9 mouse cellular contexts compared by ENCODE assay signal in the genomic region with DNA sequence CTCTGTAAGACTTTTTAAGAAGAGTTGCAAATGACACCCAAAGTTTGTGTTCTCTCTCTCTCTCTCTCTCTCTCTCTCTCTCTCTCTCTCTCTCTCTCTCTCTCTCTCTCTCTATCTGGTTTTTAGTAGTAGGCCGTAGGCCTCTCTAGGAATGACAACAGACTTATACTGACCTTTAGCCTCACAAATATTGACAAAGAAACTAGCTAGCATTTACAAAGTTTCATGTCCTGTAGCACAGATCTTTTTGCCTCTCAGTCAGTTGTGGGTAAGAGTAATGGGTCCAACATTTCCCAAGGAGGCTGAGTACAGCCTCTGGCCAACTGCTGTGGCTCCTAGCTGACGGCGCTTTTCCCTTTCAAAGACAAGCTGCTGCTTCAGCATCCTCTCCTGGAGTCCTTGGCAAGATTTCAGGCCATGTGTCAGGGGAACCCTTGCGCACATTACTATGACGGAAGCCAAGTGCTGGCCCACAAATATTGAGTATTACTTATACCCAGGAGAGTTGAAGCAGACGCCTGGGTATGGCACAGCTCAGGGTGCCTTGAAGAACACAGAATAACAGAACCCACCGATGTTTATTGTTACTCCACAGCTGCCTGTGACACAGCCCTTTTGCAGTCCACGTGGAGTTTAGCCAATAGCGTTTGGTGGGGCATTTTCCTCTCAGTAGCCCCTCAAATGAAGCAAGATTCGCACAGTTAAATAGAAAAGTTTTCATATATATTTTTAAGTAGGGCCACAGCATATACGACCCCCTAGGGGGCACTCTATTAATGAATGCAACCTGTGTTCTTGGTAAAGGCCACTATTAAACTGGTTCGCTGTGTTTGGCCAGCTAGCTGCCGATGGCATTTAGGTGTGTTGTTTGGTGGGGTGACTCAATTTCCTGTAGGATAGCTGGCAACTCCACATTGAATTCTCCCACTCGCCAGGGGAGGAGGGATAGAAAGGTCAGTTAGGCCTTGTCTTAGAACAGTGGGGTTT.
DNase-seq lines count a peak whose midpoint lies in the region; ATAC-seq and TF ChIP-seq lines count a peak whose summit lies in the region.
"Had no signal": no experiment of that assay in that cellular context is flagged by ENCODE, and none has a peak within 500 bp of the region (broad histone marks: within the 10 kb centered on the region; RNA-seq: fewer than 3 reads in every experiment).

No protein-coding gene starts in this region.

- no peak for ATAC-seq in embryonic facial prominence, embryonic 12.5 days (ENCODE audit: insufficient number of reproducible peaks, insufficient read depth, low FRiP score, low TSS enrichment)
- no peak for ATAC-seq in limb, embryonic 15.5 days (ENCODE audit: insufficient number of reproducible peaks, low FRiP score, low TSS enrichment, low read depth)
- no peak for ATAC-seq in CD4-positive, CD25-positive, alpha-beta regulatory T cell, adult 4 months

- WGBS in embryonic facial prominence, embryonic 12.5 days, result 59% methylated on average over 14 of the region's 14 CpGs
- 37% methylated on average over 14 of the region's 14 CpGs for WGBS in limb, embryonic 15.5 days

- H3K4me3 ChIP-seq in layer of hippocampus, adult 2 months, result no peak overlapping the region
- H3K4me3 ChIP-seq in embryonic facial prominence, embryonic 12.5 days, result no peak overlapping the region
- H3K4me3 ChIP-seq in limb, embryonic 15.5 days, result no peak overlapping the region
- H3K4me3 ChIP-seq: myocyte; stomach, embryonic 15.5 days had no signal

- H3K9ac ChIP-seq in embryonic facial prominence, embryonic 12.5 days, result no peak overlapping the region
- no peak overlapping the region for H3K9ac ChIP-seq in limb, embryonic 15.5 days
- H3K9ac ChIP-seq: stomach, embryonic 15.5 days had no signal

- peaks cover 21% of the 10 kb centered on the region for H3K4me1 ChIP-seq in embryonic facial prominence, embryonic 12.5 days
- peaks cover 26% of the 10 kb centered on the region for H3K4me1 ChIP-seq in limb, embryonic 15.5 days

- TF ChIP-seq POLR2A in brain, embryonic 14.5 days (IDR thresholded peaks at IDR 0.05; ENCODE audit: borderline replicate concordance, extremely low read depth, insufficient read depth, insufficient read length, poor library complexity, severe bottlenecking), result no peak

- DNase-seq in layer of hippocampus, adult 2 months (ENCODE audit: low spot score in 2 of 2), result no peak
- no peak for DNase-seq in layer of hippocampus, adult 11-12 months (ENCODE audit: low spot score)
- peak; percentile 59 for DNase-seq in brain, embryonic 14.5 days (ENCODE audit: low read depth)
- DNase-seq in right cerebral cortex, postnatal 10 days (ENCODE audit: low spot score in 2 of 2), result no peak

- no peaks in the 10 kb centered on the region for H3K9me3 ChIP-seq in embryonic facial prominence, embryonic 12.5 days
- no peaks in the 10 kb centered on the region for H3K9me3 ChIP-seq in limb, embryonic 15.5 days
- H3K9me3 ChIP-seq: stomach, embryonic 15.5 days had no signal

- H3K27me3 ChIP-seq in embryonic facial prominence, embryonic 12.5 days, result no peaks in the 10 kb centered on the region
- H3K27me3 ChIP-seq in limb, embryonic 15.5 days, result no peaks in the 10 kb centered on the region
- H3K27me3 ChIP-seq: stomach, embryonic 15.5 days had no signal

- no peaks in the 10 kb centered on the region for H3K36me3 ChIP-seq in embryonic facial prominence, embryonic 12.5 days
- no peaks in the 10 kb centered on the region for H3K36me3 ChIP-seq in limb, embryonic 15.5 days
- H3K36me3 ChIP-seq: stomach, embryonic 15.5 days had no signal

- H3K4me2 ChIP-seq in embryonic facial prominence, embryonic 12.5 days (replicated peaks), result no peak overlapping the region
- H3K4me2 ChIP-seq in limb, embryonic 15.5 days, result no peak overlapping the region
- H3K4me2 ChIP-seq: stomach, embryonic 15.5 days had no signal

- peak; percentile 40 for TF ChIP-seq CTCF in layer of hippocampus, adult 2 months (conservative IDR thresholded peaks at IDR 0.05)
- TF ChIP-seq CTCF in brain, embryonic 14.5 days (IDR thresholded peaks at IDR 0.05; ENCODE audit: borderline replicate concordance, extremely low read depth, insufficient read depth, insufficient read length), result no peak

- no peak overlapping the region for H3K27ac ChIP-seq in layer of hippocampus, adult 2 months
- peak overlapping the region; percentile 32; the same call in 1 of the 2 replicates for H3K27ac ChIP-seq in embryonic facial prominence, embryonic 12.5 days
- peak overlapping the region; percentile 30; the same call in 1 of the 2 replicates for H3K27ac ChIP-seq in limb, embryonic 15.5 days
- H3K27ac ChIP-seq: stomach, embryonic 15.5 days had no signal
